25 mouse cellular contexts compared by ENCODE assay signal in genomic region chr1:80123966-80124365, GRCm38 (mm10).
"Had no signal": no experiment of that assay in that cellular context is flagged by ENCODE, and none has a peak within 500 bp of the region (broad histone marks: within the 10 kb centered on the region; RNA-seq: fewer than 3 reads in every experiment).

No protein-coding gene starts in this region.

- H3K4me3 ChIP-seq: left cerebral cortex, adult 2 months; limb, embryonic 10.5 days; limb, embryonic 13.5 days; liver, embryonic 12.5 days; liver, embryonic 15.5 days; lung, embryonic 15.5 days; megakaryocyte, embryonic 14.5 days; midbrain, embryonic 10.5 days; midbrain, embryonic 13.5 days; myocyte; neural tube, embryonic 13.5 days; stomach, embryonic 15.5 days had no signal

- ATAC-seq: intestine, postnatal 0 days; liver, embryonic 12.5 days; midbrain, embryonic 13.5 days; midbrain, embryonic 16.5 days had no signal

- H3K36me3 ChIP-seq: limb, embryonic 10.5 days; limb, embryonic 13.5 days; liver, embryonic 12.5 days; liver, embryonic 15.5 days; lung, embryonic 15.5 days; midbrain, embryonic 10.5 days; midbrain, embryonic 13.5 days; neural tube, embryonic 13.5 days; stomach, embryonic 15.5 days had no signal

- DNase-seq: kidney, adult 2 months; kidney, postnatal 10 days; kidney, postnatal 4 days; liver; lung, adult 18-20 months; lung, postnatal 10 days; lung, postnatal 36 days; right cerebral cortex, postnatal 14 days; spleen, adult 18-20 months; thymus, adult 18-20 months; thymus, postnatal 36 days had no signal

- H3K4me2 ChIP-seq: limb, embryonic 13.5 days; liver, embryonic 12.5 days; liver, embryonic 15.5 days; lung, embryonic 15.5 days; midbrain, embryonic 13.5 days; neural tube, embryonic 13.5 days; stomach, embryonic 15.5 days had no signal

- H3K9ac ChIP-seq: limb, embryonic 13.5 days; liver, embryonic 12.5 days; liver, embryonic 15.5 days; lung, embryonic 15.5 days; midbrain, embryonic 13.5 days; neural tube, embryonic 13.5 days; stomach, embryonic 15.5 days had no signal

- H3K27me3 ChIP-seq: limb, embryonic 13.5 days; liver, embryonic 12.5 days; liver, embryonic 15.5 days; lung, embryonic 15.5 days; megakaryocyte, embryonic 14.5 days; midbrain, embryonic 13.5 days; neural tube, embryonic 13.5 days; stomach, embryonic 15.5 days had no signal

- H3K27ac ChIP-seq: left cerebral cortex, adult 2 months; limb, embryonic 10.5 days; limb, embryonic 13.5 days; liver, embryonic 12.5 days; liver, embryonic 15.5 days; lung, embryonic 15.5 days; midbrain, embryonic 10.5 days; midbrain, embryonic 13.5 days; neural tube, embryonic 13.5 days; stomach, embryonic 15.5 days had no signal

- H3K4me1 ChIP-seq: limb, embryonic 10.5 days; limb, embryonic 13.5 days; liver, embryonic 12.5 days; liver, embryonic 15.5 days; lung, embryonic 15.5 days; megakaryocyte, embryonic 14.5 days; midbrain, embryonic 10.5 days; midbrain, embryonic 13.5 days; neural tube, embryonic 13.5 days; stomach, embryonic 15.5 days had no signal

- H3K9me3 ChIP-seq: limb, embryonic 10.5 days; limb, embryonic 13.5 days; liver, embryonic 12.5 days; liver, embryonic 15.5 days; lung, embryonic 15.5 days; midbrain, embryonic 10.5 days; midbrain, embryonic 13.5 days; neural tube, embryonic 13.5 days; stomach, embryonic 15.5 days had no signal
